Mouse (Mus musculus) cortical plate, adult 2 months (tissue): ENCODE results near the gene Rb1.

Experiments
- CTCF ChIP-seq: fragments of 200-500 bp; IDR thresholded peaks from 2 replicates; pipeline ENCODE4 v1.5.1; 2011; ENCODE audit warnings: mild to moderate bottlenecking, control low read depth, low read length; ENCODE audit not compliant: insufficient read depth; ENCODE audit errors: extremely low read depth
- POLR2A ChIP-seq: fragments of 200-500 bp; IDR thresholded peaks from 2 replicates; pipeline ENCODE4 v1.6.1; 2011; ENCODE audit warnings: mild to moderate bottlenecking, low read length, control low read depth; ENCODE audit not compliant: insufficient read depth; ENCODE audit errors: extremely low read depth

DNA sequence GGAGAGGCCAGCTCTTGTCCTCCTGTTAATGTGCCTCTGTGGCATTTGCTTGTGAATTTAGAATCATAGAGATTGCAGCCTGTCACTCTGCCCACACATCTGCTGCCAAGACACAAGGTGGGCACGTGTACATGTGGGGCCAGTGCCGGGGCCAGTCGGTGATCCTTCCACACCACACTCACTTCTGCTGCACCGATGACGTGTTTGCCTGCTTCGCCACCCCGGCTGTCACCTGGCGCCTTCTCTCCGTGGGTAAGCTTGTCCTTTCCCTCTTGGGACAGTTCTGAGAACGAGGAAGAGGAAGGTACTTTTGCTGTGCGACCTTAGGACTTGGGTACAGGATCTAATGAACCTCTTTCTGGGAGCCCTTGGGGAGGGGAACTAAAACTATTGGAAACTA is 152.0 kb downstream of the Rb1 start:
- TF ChIP-seq CTCF, result no peak
- TF ChIP-seq POLR2A, result no peak
